Mouse (Mus musculus): ENCODE measurements around the gene Olfr1469. TPM values are rescaled to one million over a fixed set of nuclear protein-coding genes. Genes with fewer than 3 reads are reported as not detected.
"Not testable (repeated sequence)": the region's sequence is repeated elsewhere in the genome, so short reads cannot be mapped to it uniquely, and the experiment has no call there.

Olfr1469 gene
- not detected in 2 replicates for polyA plus RNA-seq (2016; fragmentation: Nextera tagmentation; extraction: Ambion mirVana)

GRCm38 (mm10) chr19:13407549-13407948 is at the start of gene Olfr1469:
Gene Olfr1469 (plus strand): TSS chr19:13407849.
- Histone ChIP-seq H3K36me3 (no peaks in the 10 kb centered on the region), H3K27me3 (no peaks in the 10 kb centered on the region), H3K27ac (replicated peaks) (no peak within 1 kb of the TSS), H3K9me3 (peaks cover 9% of the 10 kb centered on the region; the same call in 1 of the 2 replicates), H3K4me3 (no peak within 1 kb of the TSS), H3K9ac (replicated peaks) (no peak within 1 kb of the TSS), H3K4me2 (replicated peaks) (no peak within 1 kb of the TSS), H3K4me1 (no peaks in the 10 kb centered on the region)
- no peak for ATAC-seq (ENCODE audit: low FRiP score, low read depth)
- WGBS, result 82% methylated on average over 2 of the region's 2 CpGs

DNA sequence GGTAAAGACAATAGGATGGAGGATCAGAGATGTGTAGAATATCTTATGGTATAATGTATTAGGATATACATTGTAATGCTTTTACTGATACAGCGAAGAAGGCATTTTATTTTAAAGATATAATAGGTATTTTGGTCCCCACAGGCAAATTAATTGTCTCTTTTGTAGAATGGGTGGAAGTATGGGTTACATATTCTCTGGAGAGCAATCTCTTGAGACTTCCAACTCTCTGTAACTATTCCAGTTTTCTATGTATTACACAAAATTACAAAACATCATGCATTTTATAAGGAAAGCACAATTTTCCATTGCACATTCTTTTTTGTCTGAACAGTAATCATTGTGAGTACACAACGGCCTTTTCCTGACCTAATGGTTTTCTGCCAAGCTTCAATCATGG is 45.7 kb upstream of the Olfr1469 start, which contains the start of gene Olfr1467:
Gene Olfr1467, plus strand, starts transcription at position 301 of the 400 bp plus-strand sequence.
- Histone ChIP-seq H3K4me2 (replicated peaks) (no peak within 1 kb of the TSS), H3K4me3 (no peak within 1 kb of the TSS), H3K9me3 (peaks cover 21% of the 10 kb centered on the region), H3K9ac (replicated peaks) (no peak within 1 kb of the TSS), H3K4me1 (no peaks in the 10 kb centered on the region), H3K27ac (replicated peaks) (no peak within 1 kb of the TSS), H3K36me3 (no peaks in the 10 kb centered on the region), H3K27me3 (no peaks in the 10 kb centered on the region)
- 72% methylated on average over 2 of the region's 2 CpGs for WGBS
- no peak for ATAC-seq (ENCODE audit: low FRiP score, low read depth)

- WGBS, result 69% methylated on average over 2 of the region's 2 CpGs
- not testable (repeated sequence) for H3K4me2 ChIP-seq (replicated peaks); H3K4me1 ChIP-seq; ATAC-seq (ENCODE audit: low FRiP score, low read depth); H3K4me3 ChIP-seq; H3K27me3 ChIP-seq; H3K27ac ChIP-seq (replicated peaks); H3K9ac ChIP-seq (replicated peaks); H3K36me3 ChIP-seq; H3K9me3 ChIP-seq
Observed at GRCm38 (mm10) chr19:13443109-13443508, 35.5 kb downstream of the Olfr1469 start, which contains the start of gene Olfr1471. Gene Olfr1471 (plus strand): TSS chr19:13443409.

- no peak within 1 kb of the TSS for H3K4me2 ChIP-seq (replicated peaks)
- 80% methylated on average over 1 of the region's 1 CpGs for WGBS
- H3K4me1 ChIP-seq, result no peaks in the 10 kb centered on the region
- no peak within 1 kb of the TSS for H3K9ac ChIP-seq (replicated peaks)
- H3K9me3 ChIP-seq, result peaks cover 23% of the 10 kb centered on the region
- H3K4me3 ChIP-seq, result no peak within 1 kb of the TSS
- no peak for ATAC-seq (ENCODE audit: low FRiP score, low read depth)
- H3K36me3 ChIP-seq, result no peaks in the 10 kb centered on the region
- no peak within 1 kb of the TSS for H3K27ac ChIP-seq (replicated peaks)
- no peaks in the 10 kb centered on the region for H3K27me3 ChIP-seq
Observed at GRCm38 (mm10) chr19:13455986-13456385, 48.3 kb downstream of the Olfr1469 start, which contains the start of gene Olfr1472. Gene Olfr1472 (minus strand): TSS chr19:13456086.

Other genes with a start within 250 kb of the Olfr1469 start
- gene Olfr1461, start 244.8 kb upstream of the Olfr1469 start, polyA plus RNA-seq (2016; fragmentation: Nextera tagmentation; extraction: Ambion mirVana), result not detected in 2 replicates
- gene Olfr1462, start 222.1 kb upstream of the Olfr1469 start, polyA plus RNA-seq (2016; fragmentation: Nextera tagmentation; extraction: Ambion mirVana), result not detected in 2 replicates
- gene Olfr1463, start 176.5 kb upstream of the Olfr1469 start, polyA plus RNA-seq (2016; fragmentation: Nextera tagmentation; extraction: Ambion mirVana), result not detected in 2 replicates
- not detected in 2 replicates for gene Olfr1465, start 92.3 kb upstream of the Olfr1469 start, polyA plus RNA-seq (2016; fragmentation: Nextera tagmentation; extraction: Ambion mirVana)
- gene Olfr1466, start 69.0 kb upstream of the Olfr1469 start, polyA plus RNA-seq (2016; fragmentation: Nextera tagmentation; extraction: Ambion mirVana), result not detected in 2 replicates
- gene Olfr1467, start 45.6 kb upstream of the Olfr1469 start, polyA plus RNA-seq (2016; fragmentation: Nextera tagmentation; extraction: Ambion mirVana), result not detected in 2 replicates
- not detected in 2 replicates for gene Olfr1471, start 35.6 kb downstream of the Olfr1469 start, polyA plus RNA-seq (2016; fragmentation: Nextera tagmentation; extraction: Ambion mirVana)
- not detected in 2 replicates for gene Olfr1472, start 48.2 kb downstream of the Olfr1469 start, polyA plus RNA-seq (2016; fragmentation: Nextera tagmentation; extraction: Ambion mirVana)
- not detected in 2 replicates for gene Olfr1474, start 61.7 kb downstream of the Olfr1469 start, polyA plus RNA-seq (2016; fragmentation: Nextera tagmentation; extraction: Ambion mirVana)
- not detected in 2 replicates for gene Olfr1475, start 72.3 kb downstream of the Olfr1469 start, polyA plus RNA-seq (2016; fragmentation: Nextera tagmentation; extraction: Ambion mirVana)
- gene Olfr1477, start 92.7 kb downstream of the Olfr1469 start, polyA plus RNA-seq (2016; fragmentation: Nextera tagmentation; extraction: Ambion mirVana), result not detected in 2 replicates
- gene Olfr1480, start 120.1 kb downstream of the Olfr1469 start, polyA plus RNA-seq (2016; fragmentation: Nextera tagmentation; extraction: Ambion mirVana), result not detected in 2 replicates
- gene Olfr1484, start 175.7 kb downstream of the Olfr1469 start, polyA plus RNA-seq (2016; fragmentation: Nextera tagmentation; extraction: Ambion mirVana), result not detected in 2 replicates
- gene Olfr1487, start 209.5 kb downstream of the Olfr1469 start, polyA plus RNA-seq (2016; fragmentation: Nextera tagmentation; extraction: Ambion mirVana), result not detected in 2 replicates
- not detected in 2 replicates for gene Olfr1489, start 223.8 kb downstream of the Olfr1469 start, polyA plus RNA-seq (2016; fragmentation: Nextera tagmentation; extraction: Ambion mirVana)
- not detected in 2 replicates for gene Olfr1490, start 243.2 kb downstream of the Olfr1469 start, polyA plus RNA-seq (2016; fragmentation: Nextera tagmentation; extraction: Ambion mirVana)

Data from midbrain, embryonic 12.5 days (tissue).